8 mouse cellular contexts compared by ENCODE assay signal in the genomic region with DNA sequence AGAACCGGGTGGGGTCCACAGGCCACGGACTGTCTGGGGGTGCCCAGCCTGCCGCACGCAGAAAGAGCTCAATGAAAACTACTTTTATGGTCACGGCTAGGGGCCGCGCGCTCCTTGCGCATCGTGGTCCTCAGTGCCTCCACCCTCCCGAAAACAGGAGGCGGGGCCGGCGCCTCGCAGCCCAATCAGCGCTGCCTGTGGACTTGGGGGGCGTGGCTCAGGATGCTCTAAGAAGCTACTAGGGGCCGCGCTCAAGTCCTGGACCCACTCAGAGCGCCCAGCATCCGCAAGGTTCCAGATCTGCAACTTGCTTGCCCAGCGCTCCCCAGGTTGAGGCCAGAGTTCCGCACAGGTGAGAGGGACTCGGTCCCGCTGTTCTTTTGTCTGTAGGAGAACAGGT. TPM values are rescaled to one million over a fixed set of nuclear protein-coding genes. Genes with fewer than 3 reads are reported as not detected.
DNase-seq lines count a peak whose midpoint lies in the region; ATAC-seq lines count a peak whose summit lies in the region.

Gene Crispld2 (plus strand): TSS at position 190 of the 400 bp plus-strand sequence.

- H3K4me2 ChIP-seq in embryonic facial prominence, embryonic 13.5 days: peak within 1 kb of the TSS; percentile 70

- H3K36me3 ChIP-seq in embryonic facial prominence, embryonic 13.5 days: no peaks in the 10 kb centered on the region
- no peaks in the 10 kb centered on the region for H3K36me3 ChIP-seq in midbrain, embryonic 10.5 days

- peak; percentile 89 for ATAC-seq in embryonic facial prominence, embryonic 13.5 days (ENCODE audit: insufficient number of reproducible peaks, insufficient read depth, low FRiP score, low TSS enrichment, low read depth)

- DNase-seq in adrenal gland, postnatal 36 days: peak; percentile 55 to 77
- peak; percentile 87 to 90 for DNase-seq in heart, adult 18-20 months
- DNase-seq in kidney, adult 11 months: peak; percentile 56
- peak; percentile 88 for DNase-seq in left cerebral cortex, postnatal 4 days
- peak; percentile 88 for DNase-seq in midbrain, embryonic 10.5 days (ENCODE audit: low spot score)
- DNase-seq in skeletal muscle tissue, adult 2 months (ENCODE audit: low read depth, low spot score): peak; percentile 68
- DNase-seq in adipocyte (ENCODE audit: low spot score): no peak

- peak within 1 kb of the TSS; percentile 41 for H3K4me3 ChIP-seq in embryonic facial prominence, embryonic 13.5 days
- peak within 1 kb of the TSS; percentile 48 for H3K4me3 ChIP-seq in midbrain, embryonic 10.5 days

- H3K27me3 ChIP-seq in embryonic facial prominence, embryonic 13.5 days: peaks cover 41% of the 10 kb centered on the region
- H3K27me3 ChIP-seq in midbrain, embryonic 10.5 days (ENCODE audit: low read depth, poor library complexity, severe bottlenecking): peaks cover 51% of the 10 kb centered on the region

- intact Hi-C loops in left cerebral cortex, postnatal 4 days (cut with DNase I): no loop called here

- peaks cover 34% of the 10 kb centered on the region for H3K4me1 ChIP-seq in embryonic facial prominence, embryonic 13.5 days
- peaks cover 32% of the 10 kb centered on the region for H3K4me1 ChIP-seq in midbrain, embryonic 10.5 days

- H3K9ac ChIP-seq in embryonic facial prominence, embryonic 13.5 days: peak within 1 kb of the TSS; percentile 58

- H3K9me3 ChIP-seq in embryonic facial prominence, embryonic 13.5 days: no peaks in the 10 kb centered on the region
- H3K9me3 ChIP-seq in midbrain, embryonic 10.5 days (replicated peaks): no peaks in the 10 kb centered on the region

- H3K27ac ChIP-seq in embryonic facial prominence, embryonic 13.5 days: no peak within 1 kb of the TSS
- peak within 1 kb of the TSS; percentile 50; the same call in 1 of the 2 replicates for H3K27ac ChIP-seq in midbrain, embryonic 10.5 days (replicated peaks)

- WGBS in embryonic facial prominence, embryonic 13.5 days: under 1% methylated on average over 25 of the region's 25 CpGs
- 0% methylated on average over 25 of the region's 25 CpGs for WGBS in midbrain, embryonic 10.5 days

RNA-seq across cellular contexts. Expression of gene Crispld2, which starts in this region (rescaled TPM):
- 10 to 100 TPM in 1 of 2 experiments, 1 to 10 TPM in 1; 7.8 to 19.4 TPM for total RNA-seq in adrenal gland, postnatal 36 days (2021)
- 6.9 and 7.8 TPM in 2 replicates for polyA plus RNA-seq in embryonic facial prominence, embryonic 13.5 days (2015; fragmentation: Nextera tagmentation; extraction: Ambion mirVana)
- total RNA-seq in heart, adult 18-20 months (2021): 10 to 100 TPM; 25.1 to 27.1 TPM
- total RNA-seq in left cerebral cortex, postnatal 4 days (2021): 1 to 10 TPM; 1.7 to 1.8 TPM
- 2.9 and 4.0 TPM in 2 replicates for polyA plus RNA-seq in midbrain, embryonic 10.5 days (2016; fragmentation: Nextera tagmentation; extraction: Ambion mirVana)
